Mouse (Mus musculus) gastrocnemius, postnatal 10 days (tissue): ENCODE measurements around the gene Fat1. TPM values are rescaled to one million over a fixed set of nuclear protein-coding genes. Genes with fewer than 3 reads are reported as not detected.
A peak's percentile ranks its signal among the peaks of the same experiment; 100 is the strongest.

ENCODE experiments used
- DNase-seq: peaks from one replicate; pipeline ENCODE4 v3.0.0; 2021; ENCODE audit warnings: mixed read lengths
- total RNA-seq, 2 experiments: library from RNA; stranded (reverse); gene quantifications; 2 replicates each; pipeline ENCODE4 v1.2.3; 2021

Gene Fat1
- total RNA-seq, 2 experiments from 2014 or later: 17.8 to 30.4 TPM

DNA sequence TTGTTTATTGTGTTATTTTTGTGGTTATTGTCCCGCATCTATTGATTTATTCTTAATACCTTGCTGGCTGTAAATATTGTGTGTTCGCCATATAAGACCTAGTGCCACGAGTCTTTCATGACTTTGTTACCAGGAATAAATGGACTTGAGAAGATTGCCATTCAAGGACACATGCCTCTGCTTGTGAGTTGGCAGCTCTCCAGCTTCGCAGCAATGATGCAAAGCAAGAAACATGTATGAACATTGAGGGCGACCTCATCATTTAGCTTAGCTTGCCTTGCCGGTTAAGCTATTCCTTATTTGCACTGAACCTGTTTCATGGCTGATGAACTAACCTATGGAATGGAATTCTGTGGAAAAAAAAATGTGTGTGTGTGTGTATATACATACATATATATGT lies 26.2 kb downstream of the Fat1 start:
- DNase-seq: no peak

DNA sequence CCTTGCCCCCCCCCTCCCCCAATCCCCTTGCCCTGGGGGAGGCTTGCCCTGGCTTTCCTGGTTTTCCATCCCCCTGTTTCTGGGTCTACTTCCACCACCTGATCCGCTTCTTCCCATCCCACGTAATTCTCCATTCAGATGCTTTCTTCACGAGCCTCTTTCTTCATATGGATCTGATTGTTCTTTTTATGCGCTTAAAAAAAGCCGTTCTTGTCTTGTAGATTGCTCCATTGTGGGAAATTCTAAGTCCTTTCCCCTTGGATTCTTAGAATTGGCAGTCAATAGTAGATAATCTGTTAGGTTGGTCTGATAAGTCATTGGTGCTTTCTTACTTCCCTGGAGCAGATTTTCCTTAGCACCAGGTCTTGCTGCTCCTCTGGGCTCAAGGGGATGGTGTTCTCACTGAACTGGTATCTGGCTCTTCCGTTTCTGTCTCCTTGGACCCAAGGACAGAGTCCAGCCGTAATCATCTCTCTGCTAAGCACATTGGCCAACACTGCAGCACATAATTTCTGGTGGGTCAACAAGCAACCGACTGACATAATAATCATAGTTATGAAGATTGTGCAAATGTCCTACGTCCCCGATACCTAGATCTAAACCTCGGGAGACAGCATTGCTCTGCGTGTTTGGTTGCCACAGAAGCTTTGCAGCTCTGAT lies 27.5 kb downstream of the Fat1 start:
- no peak for DNase-seq

DNA sequence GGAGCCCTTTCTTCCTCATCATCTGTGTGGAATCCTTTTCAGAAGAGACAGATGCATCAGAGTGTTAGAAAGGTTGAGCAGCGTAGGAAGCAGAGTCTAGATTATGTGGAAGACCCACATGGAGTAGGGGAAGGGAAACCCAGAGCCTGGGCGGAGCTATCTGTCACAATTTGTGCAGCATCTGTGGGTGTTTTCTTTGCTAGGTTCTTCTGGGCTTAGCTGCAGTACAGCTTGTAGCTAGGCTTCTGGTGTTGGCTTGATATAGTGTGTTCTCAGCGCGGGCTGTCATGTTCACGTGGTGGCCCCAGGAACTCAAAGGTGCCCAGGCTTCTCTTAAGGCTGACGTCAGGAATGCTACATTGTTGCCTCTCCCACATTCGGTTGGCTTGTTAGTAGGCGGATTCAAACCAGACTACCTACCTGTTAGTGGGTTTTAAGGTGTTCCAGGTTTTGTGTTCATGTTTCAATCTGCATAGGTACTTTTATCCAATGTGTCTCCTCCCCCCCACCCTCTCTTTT lies 32.3 kb downstream of the Fat1 start:
- no peak for DNase-seq

DNA sequence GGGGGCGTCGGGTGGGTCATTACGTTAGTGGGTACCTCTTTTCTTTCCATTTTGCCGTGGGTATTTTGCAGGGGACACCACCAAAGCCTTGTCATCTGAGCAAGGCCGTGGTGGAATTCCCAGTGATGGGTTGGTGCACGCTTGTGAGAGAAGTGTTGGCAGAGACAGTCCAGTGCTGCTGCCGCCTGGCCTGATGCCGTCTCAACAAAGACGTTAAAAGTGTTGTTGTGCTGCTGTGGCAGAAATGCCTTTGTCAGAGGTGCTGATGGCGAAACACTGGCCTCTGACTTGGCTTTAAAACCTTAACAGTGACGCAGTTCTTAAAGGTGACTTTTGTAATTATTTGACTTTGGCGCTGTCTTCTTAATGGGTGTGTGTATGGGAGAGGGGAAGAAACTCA lies 34.8 kb downstream of the Fat1 start:
- no peak for DNase-seq

DNA sequence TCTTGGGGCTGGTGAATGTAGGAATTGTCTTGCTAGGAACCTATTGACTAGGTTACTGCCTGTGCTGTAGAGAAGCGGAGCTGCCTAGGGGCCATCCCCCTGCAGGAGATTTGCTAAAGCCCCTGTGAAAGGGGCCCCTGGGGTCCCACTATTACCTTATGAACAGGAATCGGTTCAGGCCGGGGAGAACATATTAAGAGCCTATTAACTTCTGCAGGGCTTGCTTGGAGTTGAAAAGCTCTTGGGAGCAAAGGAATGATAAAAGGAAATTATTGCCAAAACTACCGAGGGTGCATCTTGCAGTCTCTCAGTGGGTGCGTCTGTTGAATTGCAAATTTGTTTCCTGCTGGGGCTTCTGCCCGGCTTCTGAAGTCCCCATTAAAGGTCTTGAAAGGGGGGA lies 36.1 kb downstream of the Fat1 start:
- DNase-seq: no peak

DNA sequence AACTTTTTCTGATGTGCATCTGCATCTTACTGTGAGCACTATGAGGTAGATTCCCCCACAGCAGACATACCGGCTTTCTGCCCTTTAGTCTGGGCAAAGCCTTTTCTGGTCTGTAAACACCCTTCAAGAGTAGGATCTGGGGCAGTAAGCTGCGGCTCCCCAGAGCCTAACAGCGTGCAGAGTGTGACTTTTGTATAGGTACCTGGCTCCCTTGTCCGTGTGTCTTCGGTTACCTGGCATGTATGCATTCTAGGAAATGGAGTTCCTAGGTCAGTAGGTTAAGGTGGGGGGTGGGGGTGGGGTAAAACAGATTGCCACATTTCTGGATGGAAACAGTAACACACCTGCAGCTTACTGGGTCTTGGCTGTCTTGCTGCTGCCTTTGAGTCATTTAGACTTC lies 36.7 kb downstream of the Fat1 start:
- no peak for DNase-seq

DNA sequence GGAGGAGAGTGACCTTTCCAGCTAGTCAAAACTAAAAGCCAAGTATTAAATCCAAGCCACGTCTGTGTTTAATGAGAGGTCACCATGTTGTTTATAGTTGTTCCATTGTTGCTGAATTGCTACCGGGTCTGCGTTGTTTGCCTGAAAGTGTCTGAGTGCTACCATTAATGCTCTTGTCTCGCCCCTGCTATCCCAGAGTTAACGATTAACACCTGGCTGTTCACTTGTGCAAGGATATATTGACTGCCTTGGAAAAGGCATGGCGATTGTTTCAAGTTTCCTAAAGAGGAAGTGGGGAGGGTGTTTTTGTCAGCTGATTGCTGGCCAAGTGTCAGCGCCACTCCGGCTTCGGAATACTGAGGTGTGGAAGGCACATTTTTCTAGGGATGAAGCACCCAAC lies 39.9 kb downstream of the Fat1 start:
- DNase-seq: no peak

DNA sequence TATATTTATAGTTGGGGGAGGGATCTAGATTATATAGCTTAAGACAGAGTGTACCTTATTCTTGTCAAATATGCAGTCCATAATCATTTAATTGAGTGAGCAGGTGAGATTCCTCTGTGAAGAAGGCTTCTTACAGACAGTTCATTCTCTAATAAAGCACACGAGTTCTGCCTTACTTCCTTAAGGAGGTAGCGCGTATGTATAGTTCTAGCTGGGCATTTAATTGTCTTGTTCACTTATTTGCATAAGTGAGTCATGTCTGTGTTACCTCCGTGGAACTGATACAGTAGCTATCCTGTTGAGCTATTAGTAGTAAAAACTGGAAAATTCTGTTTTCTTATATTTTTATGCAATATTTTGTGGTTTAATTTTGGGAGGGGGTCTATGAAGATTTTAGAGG lies 40.4 kb downstream of the Fat1 start:
- no peak for DNase-seq

DNA sequence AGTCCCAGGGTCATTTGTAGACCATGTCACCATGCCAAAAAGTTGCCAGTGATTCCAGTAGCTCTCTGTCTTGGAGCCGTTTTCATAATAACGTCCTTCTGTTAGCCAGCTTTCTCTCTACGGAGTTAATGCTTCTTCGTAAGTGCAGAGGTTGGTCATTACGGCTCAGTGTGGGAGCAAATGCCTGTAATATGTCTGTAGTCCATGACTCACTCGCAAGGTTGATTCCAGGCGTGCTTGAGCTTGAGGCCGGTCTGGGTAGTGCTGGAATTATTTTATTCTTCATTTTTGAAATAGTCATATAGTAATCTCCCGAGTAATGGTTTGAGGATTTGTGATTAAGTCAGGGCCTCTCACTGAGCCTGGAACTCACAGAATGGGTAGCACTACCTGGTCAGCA lies 43.4 kb downstream of the Fat1 start:
- no peak for DNase-seq

DNA sequence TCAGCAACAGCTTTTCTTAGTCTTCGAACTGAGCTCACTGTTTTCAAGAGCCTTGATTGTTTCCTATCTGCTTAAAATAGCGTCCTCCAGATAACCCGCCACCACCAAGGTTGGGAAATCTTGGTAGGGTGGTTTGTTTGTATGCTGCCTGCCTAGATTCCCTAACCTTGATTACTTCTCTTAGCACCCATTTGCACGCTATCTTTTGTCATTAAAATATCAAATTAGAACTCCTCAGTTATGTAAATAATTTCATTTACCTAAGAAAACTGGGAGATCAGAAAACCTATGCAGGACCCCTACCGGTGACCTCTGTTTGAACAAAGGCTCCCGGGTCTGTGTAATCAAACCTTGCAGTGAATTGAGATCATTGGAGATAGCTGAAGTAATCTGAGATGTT lies 44.0 kb downstream of the Fat1 start:
- no peak for DNase-seq

DNA sequence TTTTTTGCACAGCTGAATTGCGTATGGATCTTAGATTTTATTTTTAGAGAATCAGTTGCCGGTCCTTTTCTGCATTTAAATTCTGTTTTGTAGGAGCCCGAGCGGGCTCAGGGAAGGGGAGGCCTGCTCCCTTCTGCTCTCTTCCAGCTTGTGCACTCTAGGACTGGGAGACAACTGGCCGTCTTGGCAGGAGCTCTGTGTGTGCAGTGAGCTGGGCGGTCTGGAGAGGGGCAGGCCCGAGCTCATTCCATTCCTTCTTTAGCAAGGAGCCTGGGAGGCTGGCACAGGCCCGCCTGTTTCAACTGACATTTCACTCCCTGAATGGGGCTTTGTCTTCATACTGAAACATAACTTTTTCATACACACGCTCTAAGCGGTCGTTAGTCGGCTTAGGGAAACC lies 44.8 kb downstream of the Fat1 start:
- peak; percentile 58 for DNase-seq

DNA sequence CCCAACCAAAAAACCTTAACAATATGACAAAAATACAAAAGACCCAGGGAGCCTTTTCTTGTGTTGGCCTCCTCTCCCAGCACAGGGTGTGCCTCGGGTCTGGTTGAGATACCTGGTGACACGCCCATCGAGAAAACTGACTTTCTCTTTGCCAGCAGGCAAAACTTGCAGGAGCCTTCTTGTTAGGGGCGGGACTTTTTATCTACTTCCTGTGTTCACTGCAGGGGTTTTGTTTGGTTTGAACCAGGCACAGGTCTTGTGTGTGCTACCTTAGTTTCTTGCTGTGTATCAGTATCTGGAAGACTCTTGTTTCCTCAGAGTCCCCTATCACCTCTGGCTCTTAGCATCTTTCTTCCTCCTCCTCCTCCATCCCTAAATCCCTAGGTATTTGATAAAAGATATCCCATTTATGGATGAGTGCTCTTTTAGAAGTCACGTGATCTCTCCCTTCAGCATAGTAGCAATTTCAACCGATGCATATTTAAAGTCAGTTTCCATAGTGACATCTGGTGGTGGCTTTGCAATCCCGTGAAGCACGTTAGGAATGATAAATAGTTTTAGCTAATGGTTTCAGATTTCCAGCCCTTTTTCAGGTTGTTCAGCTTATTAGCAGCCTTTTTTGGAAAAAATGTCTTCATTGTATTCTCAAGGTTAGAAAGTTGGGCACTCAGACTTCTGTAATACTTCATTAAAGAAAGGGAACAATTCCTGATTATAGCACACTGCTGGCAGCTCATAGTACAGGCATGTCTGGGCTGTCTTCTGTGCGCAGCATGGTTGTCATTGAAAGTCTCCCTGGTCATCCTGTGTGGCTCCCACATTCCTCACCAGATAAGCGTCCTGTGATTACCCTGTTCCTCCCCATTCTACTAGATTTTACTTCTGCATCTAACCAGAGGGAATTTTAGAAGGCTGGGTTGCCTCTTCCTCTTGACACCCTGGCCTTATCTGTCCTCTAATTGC lies 50.4 kb downstream of the Fat1 start:
- no peak for DNase-seq

DNA sequence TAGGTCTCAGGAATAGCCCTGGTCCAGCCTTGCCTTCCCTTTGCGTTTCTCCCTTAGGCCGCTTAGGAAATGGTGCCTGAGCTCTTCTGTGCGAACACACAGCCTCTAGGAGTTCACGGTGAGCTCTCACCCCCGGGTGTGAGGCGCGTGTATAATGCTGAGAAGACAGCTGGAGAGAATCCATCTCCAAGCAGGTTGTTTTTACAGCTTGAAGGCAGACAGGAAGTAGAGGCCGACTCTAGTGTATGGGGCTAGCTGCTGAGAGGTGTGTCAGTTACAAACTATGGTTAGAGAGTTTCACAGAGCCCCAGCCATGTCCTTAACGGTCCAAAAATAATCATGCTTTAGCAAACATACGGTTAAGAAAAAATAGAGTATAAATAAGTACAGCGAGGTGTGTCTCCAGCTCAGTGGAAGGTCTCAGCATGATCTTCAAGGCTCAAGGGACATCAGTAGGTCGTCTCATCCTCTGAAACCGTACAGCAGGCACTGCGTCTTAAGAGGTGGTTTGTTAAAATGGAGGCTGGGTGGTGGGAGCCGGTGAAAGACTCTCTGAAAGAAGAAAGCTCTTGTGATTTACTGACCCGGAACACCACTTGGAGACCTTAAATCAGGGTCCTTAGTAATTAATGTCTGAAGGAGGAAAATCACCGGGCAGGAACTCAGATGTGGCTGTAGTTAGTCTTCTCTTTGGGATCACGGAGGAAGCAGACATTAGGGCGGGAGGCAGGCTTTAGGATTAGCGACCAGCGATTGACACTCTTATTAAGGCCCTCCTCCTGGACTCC lies 56.6 kb downstream of the Fat1 start:
- DNase-seq: no peak

DNA sequence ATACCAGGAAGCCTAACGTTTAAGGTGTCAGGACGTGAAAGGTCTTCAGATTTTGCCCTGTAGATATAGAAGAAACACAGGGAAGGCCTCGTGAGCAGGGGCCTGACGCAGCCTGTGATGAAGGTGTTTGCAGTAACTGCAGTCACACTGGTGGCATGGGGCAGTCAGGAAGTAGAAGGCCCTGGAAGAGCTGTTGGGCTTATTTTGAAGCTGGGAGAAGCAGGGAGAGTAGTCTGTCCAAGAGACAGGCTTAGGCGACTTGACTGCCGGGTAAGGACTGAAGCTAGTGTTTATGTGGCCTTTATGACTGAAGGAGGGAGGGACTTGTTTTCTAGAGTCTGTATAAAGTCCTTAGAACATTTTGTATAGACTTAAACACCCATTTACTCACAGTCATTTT lies 57.4 kb downstream of the Fat1 start:
- DNase-seq: no peak

DNA sequence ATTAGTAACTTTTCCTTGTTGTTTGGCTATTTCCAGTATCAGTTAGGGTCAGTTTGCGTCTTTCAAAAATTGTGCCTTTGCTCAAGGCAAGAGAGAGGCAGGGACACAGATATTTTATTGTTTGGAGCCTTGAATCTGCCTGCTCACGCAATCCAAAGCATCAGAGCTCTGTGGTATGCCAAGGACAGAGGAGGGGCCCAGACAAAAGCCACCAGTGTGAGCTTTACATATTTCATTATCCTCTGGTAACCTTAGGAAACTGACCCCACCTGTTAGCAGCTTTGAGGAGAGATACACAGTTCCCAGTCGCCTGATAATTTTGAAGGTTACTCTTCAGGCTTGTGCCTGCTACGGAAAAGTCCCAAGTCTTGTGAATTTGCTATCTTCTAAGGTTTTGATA lies 58.1 kb downstream of the Fat1 start:
- DNase-seq: no peak

DNA sequence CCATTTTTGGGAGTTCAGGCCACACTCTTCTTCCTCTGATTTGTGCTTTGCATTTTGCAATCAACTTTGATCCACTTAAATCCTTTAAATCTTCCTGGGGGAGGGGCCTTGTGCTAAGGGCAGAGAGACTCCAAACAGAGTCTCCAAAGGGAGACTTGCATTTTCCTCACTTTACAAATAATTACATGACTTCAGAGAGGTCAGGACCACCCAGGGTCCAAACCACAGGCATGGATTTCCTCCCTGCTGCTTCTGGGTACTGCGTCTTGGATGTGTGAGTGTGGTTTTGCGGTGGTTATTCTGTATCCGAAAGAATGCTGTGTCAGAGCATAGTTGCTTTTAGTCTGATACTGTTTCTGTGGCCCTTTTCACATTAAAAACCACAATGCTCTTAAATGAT lies 61.2 kb downstream of the Fat1 start:
- DNase-seq: no peak

DNA sequence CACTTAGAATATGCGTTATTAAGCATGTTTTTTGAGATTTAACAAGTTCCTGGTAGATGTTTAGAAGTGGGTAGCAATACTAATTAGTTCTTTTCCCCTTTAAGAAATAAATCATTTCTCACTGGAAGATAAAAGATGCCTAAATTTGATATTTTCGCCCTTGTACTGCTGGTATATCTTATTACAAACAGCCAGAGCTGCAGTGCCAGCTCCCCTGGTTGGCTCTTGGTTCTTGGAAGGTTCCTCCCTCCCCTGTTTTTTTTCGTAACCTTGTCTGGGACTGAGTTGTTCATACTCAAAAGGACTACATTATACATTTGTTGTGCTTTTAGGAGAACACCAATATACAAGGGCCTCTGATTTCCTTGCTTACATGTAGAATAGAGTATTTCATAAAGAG lies 62.1 kb downstream of the Fat1 start:
- no peak for DNase-seq

DNA sequence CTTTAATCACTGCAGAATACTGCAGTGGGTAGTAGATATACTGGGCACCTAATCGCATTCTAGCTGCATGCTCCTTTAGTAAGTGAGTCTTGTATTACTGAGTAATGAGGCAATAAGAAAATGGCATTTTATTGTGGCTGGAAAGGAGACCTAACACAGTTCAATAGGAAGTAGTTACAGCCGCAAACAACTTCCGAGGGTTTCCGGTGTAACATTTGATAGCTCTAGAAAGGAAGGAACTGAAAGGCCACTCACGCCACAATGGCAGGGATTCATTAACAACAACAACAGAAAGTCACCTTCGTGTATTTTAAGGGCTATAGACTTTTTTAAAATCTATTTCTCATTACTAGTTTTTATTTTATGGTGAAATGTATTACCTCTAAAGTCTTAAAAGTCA lies 62.6 kb downstream of the Fat1 start:
- DNase-seq: no peak

DNA sequence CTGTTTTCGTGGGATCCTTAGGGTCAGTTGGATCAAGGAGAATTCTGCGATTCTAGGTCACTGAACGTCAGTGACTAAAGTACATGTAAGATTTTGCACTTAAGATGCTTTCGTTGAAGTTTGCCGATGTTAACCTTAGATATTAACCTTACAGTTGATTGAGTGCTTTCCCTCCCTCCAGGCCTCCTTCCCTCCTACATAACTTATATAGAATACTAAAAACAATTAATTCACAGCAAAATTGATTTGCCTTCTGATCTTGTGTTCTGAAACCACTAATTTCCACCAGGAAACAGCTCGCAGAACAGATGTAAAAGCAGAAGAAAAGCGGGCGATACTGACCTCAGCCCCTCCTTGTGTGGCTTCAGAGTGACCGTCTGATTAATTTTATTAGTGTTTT lies 63.0 kb downstream of the Fat1 start:
- DNase-seq: no peak

DNA sequence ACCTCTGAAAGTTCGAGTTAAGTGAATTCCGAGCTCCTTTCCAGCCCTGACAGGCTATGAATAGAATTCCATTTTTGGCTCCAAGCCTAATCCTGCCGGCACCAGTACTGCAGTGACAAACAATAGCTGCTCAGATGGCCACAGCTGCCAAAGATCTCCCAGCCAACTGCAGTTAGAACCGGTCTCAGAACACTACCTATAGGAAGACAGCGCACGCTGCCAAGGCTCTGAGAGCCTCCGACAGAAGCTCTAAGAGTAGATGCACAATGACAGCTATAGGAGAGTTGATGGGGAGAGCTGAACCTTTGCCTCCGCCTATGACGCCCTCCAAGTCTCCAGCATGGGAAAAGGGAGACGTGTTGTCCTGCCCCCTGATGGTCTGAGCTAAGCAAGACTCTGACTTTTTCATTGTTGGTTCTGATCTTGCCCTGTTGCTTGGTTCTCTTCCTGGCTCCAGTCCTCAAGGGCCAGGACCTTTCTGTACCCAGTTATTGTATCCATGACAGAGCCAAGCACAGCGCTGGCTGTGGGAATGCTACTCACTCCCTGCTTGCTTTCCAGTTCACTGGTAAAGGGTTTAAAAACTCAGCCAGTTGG lies 63.5 kb downstream of the Fat1 start:
- DNase-seq: peak; percentile 48

DNA sequence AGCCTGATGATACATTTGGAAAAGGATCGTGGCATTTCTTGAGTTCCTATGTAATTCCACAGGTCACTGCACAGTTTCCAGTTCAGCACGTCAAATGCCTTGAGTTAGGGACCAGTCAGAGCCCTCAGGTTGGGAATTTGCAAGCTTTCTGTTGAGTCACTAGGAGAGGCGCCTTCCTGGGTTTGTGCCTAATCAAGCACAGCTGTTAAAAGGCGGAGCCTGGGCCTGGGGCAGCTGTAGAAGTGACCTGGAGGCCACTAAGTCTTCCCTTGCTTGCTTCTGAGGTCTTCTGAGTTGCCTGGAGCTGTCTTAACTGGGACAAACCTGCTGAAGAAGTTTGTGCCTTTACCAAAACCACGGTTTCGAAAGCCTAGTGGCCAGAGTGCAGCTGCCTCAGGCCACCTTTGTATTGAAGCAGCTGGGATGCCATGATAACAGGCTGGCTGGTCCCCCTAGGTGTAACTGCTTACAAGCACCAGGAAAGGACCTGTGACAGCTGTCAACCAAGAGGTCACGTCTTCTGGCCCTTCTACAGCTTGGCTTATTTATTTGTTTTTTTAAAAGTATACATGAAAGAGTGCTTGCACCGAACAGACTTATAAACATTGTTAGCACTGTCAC lies 66.4 kb downstream of the Fat1 start:
- DNase-seq: no peak

DNA sequence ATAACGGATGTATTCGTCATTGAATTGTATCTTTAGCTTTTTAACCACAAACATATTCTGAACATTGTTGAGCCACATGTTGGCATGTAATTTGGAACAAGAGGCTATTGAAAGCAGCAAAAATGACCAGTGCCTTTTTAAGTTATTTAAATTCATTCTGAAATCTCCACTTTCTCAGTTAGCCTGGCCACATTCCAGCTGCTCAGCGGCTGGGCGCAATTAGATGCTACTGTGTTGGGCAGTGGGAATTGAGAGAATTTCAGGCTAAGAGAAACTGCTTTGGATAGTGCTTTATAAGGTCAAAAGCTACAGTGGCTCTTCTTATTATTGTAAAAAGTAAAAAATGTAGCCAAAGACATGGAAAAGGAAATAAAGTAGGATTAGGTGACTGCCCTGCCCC lies 67.4 kb downstream of the Fat1 start:
- DNase-seq: no peak
